Mouse (Mus musculus) cortical plate, adult 2 months (tissue): ENCODE measurements around the gene Hmox1.

Source experiments
- CTCF ChIP-seq: fragments of 200-500 bp; IDR thresholded peaks from 2 replicates; pipeline ENCODE4 v1.5.1; 2011; ENCODE audit warnings: mild to moderate bottlenecking, control low read depth, low read length; ENCODE audit not compliant: insufficient read depth; ENCODE audit errors: extremely low read depth
- POLR2A ChIP-seq: fragments of 200-500 bp; IDR thresholded peaks from 2 replicates; pipeline ENCODE4 v1.6.1; 2011; ENCODE audit warnings: mild to moderate bottlenecking, low read length, control low read depth; ENCODE audit not compliant: insufficient read depth; ENCODE audit errors: extremely low read depth

- TF ChIP-seq POLR2A (no peak), CTCF (no peak)
Measured at GRCm38 (mm10) chr8:75063290-75063689, 30.1 kb upstream of the Hmox1 start.
